Mouse (Mus musculus) right cerebral cortex, adult 2 months (tissue): ENCODE data around the gene Prkcz.

ENCODE experiments used
- DNase-seq, 2 experiments: peaks; one replicate each; pipeline ENCODE4 v3.0.0; 2021 to 2022; ENCODE audit warnings: low spot score in 2 of 2

Gene Prkcz

DNA sequence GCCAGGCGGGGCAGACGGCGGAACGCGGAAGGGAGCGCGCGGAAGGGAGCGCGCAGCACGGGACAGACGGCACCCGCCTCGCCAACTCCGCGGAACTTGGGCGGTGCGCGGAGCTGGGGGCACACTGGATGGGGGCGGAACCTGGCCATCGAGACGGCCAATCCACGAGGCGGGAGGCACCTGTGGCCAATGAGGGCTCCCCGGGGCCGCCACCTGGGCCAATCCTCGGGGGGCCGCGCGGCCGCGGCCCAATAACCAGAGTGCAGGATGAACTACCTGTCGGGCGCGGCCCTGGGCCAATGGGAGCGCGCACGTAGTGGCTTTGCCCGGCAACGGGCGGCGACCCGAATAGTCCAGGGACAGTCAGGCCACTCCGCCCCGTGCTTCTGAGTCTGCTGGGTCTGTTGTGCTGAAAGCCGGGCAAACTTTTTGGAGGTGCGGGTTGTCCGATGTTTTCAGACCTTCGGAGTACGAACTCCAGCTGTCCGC is at the start of gene Prkcz:
TSS of gene Prkcz (minus strand) at position 59 of the 489 bp plus-strand sequence.
- peak; percentile 44 to 59 for DNase-seq

DNA sequence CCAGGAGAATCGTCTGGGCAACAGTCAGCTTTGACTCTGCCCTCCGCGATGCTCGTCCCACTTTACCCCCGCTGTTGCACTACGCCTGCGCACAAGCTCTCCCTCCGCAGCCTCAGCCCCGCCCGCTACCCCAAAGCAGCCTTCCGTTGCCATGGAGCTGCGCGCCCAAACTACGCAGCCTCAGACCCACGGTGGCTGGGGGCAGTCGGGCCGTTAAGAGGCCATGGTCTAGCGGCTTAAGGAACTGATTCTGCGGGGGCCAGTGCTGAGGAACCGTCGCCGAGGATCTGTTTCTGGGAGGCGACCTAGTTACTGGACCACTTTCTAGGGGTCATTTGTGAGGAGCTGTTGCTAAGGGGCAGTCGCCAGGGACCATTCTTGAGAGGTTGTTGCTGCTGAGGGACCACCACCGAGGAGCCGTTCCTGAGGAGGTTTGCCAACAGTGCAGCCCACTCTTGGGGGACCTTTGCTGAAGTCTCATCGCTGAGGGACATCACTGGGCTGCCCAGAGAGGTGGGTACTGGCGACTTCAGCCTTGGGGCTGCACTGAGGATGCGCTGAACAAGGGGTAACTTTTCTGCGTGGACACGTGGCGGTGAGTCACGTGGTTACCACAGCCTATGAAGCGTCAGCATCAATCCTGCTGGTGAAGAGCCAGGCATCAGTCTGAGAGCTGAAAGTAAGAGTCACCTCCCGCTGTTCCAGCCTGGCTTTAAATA is 48.1 kb upstream of the Prkcz start, which contains the start of gene Cfap74:
TSS of gene Cfap74 (plus strand) at position 133 of the 719 bp plus-strand sequence.
- DNase-seq: peak; percentile 90 to 91

DNA sequence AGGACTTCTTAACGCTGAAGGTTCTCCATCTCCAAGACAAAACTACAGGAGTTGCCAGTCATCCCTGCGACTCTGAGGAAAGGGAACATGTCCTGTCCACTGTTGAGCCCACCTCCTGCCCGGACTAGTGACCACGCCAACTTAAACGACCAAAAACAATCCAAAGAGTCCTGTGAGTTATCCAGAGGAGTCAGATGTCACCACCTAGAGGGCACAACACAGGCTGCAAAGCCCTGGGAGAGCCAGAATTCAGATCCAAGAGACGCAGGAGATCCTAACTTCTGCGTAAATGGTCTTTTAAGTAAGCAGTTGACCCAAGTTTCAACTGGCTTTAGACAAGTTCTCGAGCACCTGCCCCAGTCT is 47.5 kb upstream of the Prkcz start:
- no peak for DNase-seq

DNA sequence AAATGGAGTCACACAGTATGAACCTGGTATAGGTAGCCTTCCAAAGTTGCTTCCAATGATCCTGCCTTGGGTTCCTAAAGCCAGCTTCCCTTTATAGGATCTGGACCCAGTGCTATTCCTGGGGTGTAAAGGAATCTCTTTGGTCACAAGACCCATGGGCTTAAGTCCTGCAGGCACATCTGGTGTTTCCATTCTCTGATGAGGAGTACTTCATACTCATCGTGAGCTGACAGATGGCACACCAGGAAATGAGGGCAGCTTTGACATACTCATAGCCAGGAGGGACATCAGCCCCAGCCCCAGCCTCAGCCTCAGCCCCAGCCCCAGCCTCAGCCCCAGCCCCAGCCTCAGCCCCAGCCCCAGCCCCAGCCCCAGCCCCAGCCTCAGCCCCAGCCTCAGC is 41.3 kb upstream of the Prkcz start:
- no peak for DNase-seq

DNA sequence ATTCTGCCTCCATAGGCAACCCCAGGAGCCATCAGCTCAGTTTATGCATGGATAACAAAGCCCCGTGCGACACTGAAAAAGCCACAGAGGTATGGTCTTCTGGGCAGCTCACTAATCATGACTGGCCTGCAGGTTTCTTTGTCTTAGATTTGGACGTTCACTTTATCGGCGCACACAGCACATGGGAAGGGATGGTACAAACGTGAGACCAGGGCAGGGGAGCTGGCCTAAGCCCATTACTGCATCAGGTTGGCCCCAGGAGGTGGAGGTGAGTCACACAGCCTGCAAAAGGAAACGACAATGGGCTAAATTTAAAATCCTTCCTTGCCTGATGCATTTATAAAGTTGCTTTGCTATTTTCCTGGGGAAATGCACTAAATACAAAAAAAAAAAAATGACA is 40.0 kb upstream of the Prkcz start:
- no peak for DNase-seq

DNA sequence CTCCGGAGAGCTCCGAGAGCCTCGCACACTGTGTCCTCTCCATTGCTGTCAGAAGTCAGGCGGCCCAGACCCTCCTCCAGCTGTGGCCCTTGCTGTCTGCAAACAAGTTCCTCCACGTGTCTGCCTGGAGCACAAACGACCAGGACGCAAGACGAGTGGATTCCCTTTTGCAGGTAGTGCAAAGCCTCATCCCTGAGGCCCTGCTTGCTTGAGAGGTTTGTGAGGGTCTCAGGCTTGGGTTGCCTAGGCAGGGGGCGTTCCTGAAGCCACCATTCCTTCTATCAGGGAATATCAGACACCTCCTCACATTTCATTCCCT is 37.0 kb upstream of the Prkcz start:
- DNase-seq: no peak

DNA sequence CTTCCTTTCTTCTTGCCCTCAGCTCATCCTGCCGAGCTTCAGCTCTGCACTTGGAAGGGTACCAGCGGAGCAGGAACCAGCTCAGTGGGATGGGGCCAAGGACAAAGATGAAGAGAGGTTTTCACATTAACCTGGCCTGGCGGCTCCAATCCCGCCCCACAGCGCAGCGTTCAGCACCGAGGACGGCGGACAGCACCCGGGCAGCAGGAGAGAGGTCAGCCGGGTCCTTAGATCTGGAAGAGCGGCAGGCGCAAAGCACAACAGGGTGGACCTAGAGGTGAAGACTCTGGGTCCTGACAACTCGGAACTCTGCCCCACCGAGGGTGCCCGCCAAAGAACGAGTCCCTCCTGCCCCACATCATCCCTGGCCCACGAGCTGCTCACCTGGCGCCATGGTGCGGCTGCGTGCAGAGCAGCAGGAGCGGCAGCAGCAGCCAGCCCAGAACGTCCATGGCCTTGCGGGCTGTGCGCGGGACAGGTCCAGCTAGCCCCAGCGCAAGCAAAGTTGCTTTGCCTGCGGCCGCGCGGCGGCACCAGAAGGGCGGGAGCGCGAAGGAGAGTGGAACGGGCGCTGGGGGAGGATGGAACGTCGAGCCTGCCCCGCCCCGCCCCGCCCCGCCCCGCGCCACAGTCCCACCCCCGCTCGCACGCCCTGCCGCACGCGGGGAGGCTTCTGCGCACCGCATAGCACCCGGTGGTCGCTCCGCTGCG is 36.5 kb upstream of the Prkcz start, which contains the start of gene Gabrd:
TSS of gene Gabrd (minus strand) at position 602 of the 711 bp plus-strand sequence.
- DNase-seq: peak; percentile 56 to 58

DNA sequence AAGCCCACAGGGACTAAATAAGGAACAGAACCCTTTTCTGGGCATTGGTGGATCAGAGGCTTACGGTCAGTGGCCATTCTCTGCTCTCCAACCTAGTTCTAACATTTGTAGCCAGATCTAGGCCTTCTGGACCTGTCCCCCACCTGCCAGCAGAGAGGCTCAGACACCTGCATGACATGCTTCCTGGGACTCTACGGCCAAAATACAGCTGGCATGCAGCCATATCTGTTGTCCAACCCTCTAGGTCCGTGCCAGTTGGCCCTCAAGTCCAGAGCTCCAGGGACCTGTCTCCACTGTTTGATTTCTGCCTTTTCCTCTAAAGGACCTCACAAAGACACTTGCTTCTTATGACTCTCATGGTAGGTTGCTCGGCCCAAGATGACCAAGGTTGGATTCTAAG is 35.6 kb upstream of the Prkcz start:
- DNase-seq: no peak

DNA sequence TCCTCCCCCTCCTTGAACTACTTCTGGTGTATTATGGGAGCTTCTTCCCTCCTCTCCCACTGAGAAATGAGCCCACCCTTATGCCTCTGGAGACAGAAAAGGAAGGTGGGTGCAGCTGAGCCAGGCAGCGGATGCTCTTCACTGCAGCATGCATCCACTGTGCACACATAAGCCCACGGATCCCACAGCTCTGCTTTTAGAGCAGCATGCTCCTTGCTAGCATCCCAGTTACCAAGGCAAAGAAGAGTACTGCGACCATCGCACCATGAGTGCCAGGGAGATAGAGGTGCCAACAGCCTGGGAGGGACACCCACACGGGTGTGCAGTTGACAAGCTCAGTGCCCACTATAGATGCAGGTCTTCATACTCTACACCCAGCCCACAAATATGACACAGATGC is 34.3 kb upstream of the Prkcz start:
- DNase-seq: peak; percentile 70 to 71

DNA sequence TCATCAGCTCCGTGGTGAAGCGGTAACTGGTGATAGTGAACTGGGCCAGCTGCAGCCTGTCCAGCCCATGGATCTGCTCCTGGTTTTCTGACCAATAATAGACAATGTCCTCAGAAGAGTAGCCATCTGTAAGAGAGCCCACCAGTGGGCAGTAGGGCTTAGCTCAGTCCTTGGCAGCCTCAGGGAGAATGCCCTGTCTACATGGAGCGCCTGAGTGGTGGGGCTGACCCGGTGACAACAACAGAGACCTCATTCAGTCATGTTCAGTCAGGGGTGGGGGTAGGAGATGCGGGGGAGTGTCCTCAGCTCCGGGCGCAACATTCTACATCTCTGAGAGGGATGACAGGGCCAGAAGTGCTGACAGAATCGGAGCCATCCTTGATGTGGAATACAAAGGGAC is 26.0 kb upstream of the Prkcz start:
- DNase-seq: no peak

DNA sequence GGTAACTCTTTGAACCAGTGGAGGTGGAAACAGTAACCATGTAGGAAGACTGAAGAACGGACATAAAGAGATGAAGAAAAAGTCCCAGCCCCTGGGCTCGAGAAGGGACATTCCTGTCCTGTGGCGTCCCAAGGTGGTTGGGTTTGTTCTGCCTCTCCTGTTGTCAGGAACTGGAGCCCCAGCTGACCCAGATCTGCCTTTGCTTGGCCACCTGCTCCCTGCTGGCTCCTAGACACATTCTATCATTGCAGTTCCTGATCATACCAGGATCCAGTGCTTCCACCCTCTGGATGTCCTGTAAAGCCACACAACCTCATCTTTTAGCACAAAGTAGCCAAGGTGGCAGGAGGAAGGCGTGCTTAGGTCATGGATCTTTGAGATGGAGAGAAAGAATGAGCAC is 22.2 kb upstream of the Prkcz start:
- DNase-seq: no peak

DNA sequence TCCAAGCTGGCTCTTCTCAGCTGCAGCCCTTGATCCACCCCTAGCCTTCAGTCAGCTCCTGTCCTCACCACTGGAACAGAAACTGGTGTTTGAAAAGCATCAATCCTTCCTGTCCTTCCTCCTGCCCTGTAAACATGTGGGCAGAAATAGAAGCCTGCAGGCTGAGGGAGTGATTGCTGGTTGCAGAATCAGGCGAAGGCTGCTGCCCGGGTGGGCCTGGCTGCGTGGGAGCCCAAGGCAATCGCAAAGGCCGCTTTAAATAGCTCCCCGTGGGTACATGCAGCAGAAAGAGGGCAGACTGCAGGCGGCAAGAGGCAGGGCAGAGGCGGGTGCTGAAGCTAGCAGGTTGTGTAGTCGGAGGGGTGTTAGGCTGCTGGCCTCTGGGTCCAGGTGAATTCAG is 21.6 kb upstream of the Prkcz start:
- DNase-seq: peak; percentile 73 to 77

DNA sequence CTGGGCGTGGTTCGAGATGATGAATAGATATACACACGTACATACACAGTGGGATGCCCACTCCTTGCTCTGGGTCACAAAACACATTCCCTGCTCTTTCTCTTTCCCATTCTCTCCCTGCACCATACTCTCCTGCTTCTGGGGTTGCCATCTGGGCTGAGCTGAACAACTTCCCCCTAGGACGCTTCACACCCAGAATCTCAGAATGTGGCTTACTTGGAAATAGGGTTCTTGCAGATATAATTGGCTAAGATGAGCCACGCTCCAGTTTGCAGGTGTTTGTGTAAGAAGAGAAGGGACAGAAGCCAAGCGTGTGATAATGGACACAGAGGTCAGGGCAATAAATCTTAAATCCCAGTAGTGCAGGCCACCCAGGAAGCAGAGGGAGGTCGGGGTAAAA is 20.8 kb upstream of the Prkcz start:
- peak; percentile 21 to 30 for DNase-seq

DNA sequence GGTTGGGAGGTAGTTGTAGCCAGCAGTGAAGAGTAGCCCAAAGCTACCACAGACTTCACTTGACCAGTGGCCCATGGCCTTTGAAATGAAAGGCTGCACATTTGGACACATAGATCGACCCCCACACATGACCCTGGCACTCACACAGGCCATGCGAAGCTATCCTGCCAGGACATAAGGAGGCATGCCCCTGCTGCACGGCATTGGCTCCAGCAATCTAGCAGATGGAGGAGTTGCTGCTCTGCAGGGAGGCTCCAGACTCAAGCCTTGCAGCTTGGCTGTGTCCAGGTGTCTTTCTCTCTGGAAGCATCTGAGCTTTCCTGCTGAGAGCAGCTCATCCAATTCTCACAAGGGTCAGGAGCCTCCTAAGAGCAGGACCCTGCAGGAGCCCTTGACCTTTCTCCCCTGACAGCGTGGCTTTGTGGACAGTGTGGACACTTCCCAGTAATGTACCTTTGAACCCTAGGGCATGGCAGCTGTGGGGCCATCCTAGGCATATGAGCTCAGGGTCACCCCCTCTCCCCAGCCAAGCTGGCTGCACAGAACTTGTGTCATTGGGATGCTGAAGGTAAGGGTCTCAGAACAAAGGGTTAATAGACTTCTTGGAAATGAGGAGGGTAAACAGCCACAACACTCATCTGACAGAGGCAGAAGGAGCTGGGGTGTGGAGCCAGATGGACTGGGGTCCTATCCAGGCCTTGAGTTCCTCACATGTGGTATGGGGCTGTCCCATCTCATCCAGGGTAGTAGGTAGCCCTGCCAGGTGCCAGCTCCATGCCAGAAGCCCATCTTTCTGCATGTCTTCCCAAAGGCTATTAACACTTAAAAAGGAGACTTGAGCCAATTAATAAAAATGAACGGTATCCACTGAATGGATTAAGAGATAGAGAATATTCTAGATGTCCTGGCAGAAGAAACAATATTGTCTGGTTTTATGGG is 10.9 kb upstream of the Prkcz start:
- DNase-seq: no peak

DNA sequence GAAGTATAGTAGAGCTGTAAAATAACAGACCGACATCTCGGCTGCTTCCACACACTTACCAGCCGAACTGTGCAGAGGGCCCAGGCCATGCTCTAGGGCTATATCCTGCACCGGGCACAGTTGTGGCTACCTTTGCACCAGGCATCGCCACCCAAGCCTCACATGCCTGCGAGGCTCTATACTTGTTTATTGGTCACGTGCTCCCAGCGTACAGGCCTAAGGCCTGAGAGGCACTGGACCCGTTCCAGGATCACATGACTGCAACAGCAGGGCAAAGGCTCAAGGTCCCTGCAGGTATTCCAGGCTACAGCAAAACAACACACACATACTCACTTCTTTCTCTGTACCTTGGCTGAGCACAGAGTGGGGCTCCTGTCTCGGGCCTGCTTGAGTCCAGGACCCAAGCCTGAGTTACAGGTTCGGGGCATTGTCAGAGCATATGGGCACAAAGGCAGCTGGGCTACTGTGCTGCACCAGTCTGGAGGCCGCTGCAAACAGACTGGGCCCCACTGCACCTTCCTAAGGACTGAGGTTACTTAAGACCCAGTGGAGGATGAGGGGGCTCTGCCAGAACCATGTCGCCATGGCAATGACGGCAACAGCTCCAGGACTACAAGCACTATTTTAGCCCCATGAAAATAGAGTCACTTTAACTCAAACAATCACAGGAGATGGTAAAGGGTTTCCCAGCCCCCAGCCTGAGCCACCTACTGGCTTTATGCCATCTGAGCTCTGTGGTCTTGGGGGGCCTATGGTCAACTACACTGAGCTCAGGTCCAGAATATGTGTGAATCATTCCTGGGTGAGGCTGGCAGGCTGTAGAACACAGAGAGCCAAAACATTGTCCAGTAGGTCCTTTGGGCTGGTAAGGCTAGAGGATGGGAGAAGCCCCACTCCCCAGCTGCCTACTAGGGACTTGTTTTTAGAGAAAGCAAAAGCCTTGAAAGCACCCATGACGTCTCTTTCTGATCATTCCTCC is 9.9 kb upstream of the Prkcz start:
- no peak for DNase-seq

DNA sequence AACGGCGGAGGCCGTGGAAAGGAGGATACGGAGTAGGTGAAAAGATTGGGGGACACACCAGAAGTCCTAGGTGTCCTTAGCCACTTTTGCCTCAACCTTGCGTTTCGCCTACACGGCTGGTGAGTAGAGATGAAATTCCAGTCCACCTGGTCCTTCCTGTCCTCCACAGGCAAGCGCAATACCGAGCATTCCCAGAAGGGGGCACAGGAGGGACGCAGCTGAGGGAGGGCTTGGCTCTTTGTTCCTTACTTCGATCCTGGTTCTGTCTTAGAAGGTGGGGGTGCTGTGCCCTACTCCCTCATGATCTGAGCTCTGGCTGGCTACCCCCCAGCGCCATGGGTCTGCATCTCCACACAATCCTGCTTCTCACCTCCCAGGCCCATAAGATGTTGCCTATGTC is 7.5 kb upstream of the Prkcz start:
- DNase-seq: peak; percentile 84 to 93

DNA sequence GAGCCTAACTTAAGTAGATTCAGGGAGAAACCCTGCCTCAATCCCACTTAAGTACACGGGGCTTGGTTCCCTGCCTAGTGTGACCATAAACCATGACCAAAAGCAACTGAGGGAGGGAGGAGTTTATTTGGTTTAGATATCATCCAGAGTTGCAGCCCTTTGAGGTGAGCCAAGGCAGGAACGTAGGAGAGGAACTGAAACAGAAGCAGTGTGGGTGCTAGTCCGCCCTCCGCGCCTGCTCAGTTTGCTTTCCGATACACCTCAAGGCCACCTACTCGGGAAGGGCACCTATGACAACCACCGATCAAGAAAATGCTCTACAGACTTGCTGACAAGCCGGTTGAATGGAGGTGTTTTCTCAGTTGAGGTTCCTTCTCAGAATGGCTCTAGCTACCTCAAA is 6.6 kb upstream of the Prkcz start:
- no peak for DNase-seq

DNA sequence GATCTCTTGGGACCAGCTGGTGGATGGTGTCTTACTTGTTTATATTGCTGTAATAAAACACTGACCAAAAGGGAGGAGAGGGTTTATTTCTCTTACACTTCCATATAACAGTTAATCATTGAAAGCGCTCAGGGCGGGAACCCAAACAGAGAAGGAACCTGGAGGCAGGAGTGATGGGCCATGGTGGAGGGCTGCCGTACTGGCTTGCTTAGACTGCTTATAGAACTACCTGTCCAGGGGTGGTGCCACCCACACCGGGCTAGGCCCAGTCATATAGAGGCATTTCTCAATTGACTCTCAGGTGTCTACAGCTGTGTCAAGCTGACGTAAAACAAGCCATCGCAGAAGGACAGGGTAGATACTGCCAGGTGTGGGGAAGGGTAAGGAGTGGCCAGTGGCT is 5.6 kb upstream of the Prkcz start:
- no peak for DNase-seq

DNA sequence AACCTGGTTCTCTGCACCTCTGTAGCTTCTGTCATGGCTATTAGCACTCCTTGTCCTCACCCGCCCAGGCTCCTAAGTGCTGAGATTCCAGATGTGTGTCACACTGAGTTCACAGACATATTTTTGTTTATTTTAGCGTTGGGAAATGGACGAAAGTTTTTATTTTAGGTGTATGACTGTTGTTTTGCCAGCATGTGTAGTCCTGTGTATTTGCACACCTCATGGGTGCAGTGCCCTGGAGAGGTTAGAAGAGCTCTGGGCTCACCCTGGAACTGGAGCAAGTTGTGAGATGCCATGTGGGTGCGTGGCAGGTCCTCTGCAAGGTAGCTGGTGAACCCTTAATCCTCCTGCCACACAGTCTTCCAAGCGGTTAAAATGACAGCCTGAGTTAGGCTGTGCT is 1.3 kb upstream of the Prkcz start:
- DNase-seq: no peak

DNA sequence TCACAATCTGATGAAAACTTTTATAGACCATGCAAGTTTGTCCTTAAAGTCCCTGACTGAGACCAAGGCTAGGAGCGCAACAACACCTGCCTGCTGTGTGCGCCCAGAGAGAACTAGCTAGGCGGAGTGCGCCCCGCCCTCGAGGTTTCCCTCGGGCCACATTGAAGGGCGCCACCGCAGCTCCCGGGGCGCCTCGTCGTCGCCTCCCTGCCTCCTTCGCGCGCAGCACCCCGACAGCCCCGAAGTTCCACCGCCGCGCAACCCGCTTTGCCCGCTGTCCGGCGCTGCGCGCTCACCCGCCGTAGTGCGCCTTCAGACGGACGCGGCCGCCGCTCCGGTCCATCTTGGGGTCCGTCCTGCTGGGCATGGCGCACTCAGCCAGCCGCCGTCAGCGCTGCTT is 305 bp downstream of the Prkcz start:
- no peak for DNase-seq
